Mouse (Mus musculus): ENCODE data around the gene Kcnk4.

- TF ChIP-seq CTCF (IDR thresholded peaks at IDR 0.05; ENCODE audit: borderline replicate concordance, insufficient read depth, low read length) (no peak), POLR2A (IDR thresholded peaks at IDR 0.05; ENCODE audit: low read depth, low read length) (no peak)
These were observed 2.0 kb upstream of the Kcnk4 start for GRCm38 (mm10) chr19:6936299-6936698.

Measured in embryonic fibroblast, embryonic 13.5 days (primary cell).